ENCODE assay signal across 14 mouse cellular contexts in genomic region chr7:109826911-109827310, GRCm38 (mm10). TPM values are rescaled to one million over a fixed set of nuclear protein-coding genes. Genes with fewer than 3 reads are reported as not detected.
DNase-seq lines count a peak whose midpoint lies in the region; ATAC-seq and TF ChIP-seq lines count a peak whose summit lies in the region.
"Had no signal": no experiment of that assay in that cellular context is flagged by ENCODE, and none has a peak within 500 bp of the region (broad histone marks: within the 10 kb centered on the region; RNA-seq: fewer than 3 reads in every experiment).

No protein-coding gene starts in this region.

- H3K4me3 ChIP-seq in heart, adult 2 months: no peak overlapping the region
- no peak overlapping the region for H3K4me3 ChIP-seq in lung, embryonic 14.5 days (ENCODE audit: low read depth, low read length)
- no peak overlapping the region for H3K4me3 ChIP-seq in midbrain, embryonic 10.5 days
- H3K4me3 ChIP-seq: forebrain, embryonic 13.5 days; hindbrain, embryonic 13.5 days; liver, embryonic 12.5 days had no signal

- H3K9me3 ChIP-seq in lung, embryonic 14.5 days (ENCODE audit: low read depth, low read length): no peaks in the 10 kb centered on the region
- H3K9me3 ChIP-seq in midbrain, embryonic 10.5 days (replicated peaks): no peaks in the 10 kb centered on the region
- H3K9me3 ChIP-seq: forebrain, embryonic 13.5 days; hindbrain, embryonic 13.5 days; liver, embryonic 12.5 days had no signal

- no peaks in the 10 kb centered on the region for H3K27me3 ChIP-seq in heart, adult 2 months (ENCODE audit: control insufficient read depth, insufficient read depth, low read length)
- H3K27me3 ChIP-seq in lung, embryonic 14.5 days (ENCODE audit: insufficient read depth, low read length): no peaks in the 10 kb centered on the region
- peaks cover 21% of the 10 kb centered on the region; the same call in 1 of the 2 replicates for H3K27me3 ChIP-seq in midbrain, embryonic 10.5 days (ENCODE audit: low read depth, poor library complexity, severe bottlenecking)
- H3K27me3 ChIP-seq: hindbrain, embryonic 13.5 days had no signal

- intact Hi-C loops in heart, adult 2 months (cut with DNase I): no loop called here

- DNase-seq in heart, adult 2 months: no peak
- DNase-seq in heart, adult 9 months (ENCODE audit: low spot score in 2 of 2): no peak
- DNase-seq in ovary, postnatal 36 days (ENCODE audit: low spot score): peak; percentile 65
- DNase-seq in ovary, postnatal 10 days (ENCODE audit: low spot score): no peak
- DNase-seq in lung, embryonic 14.5 days: peak; percentile 65
- peak; percentile 51 for DNase-seq in testis, postnatal 10 days (ENCODE audit: low spot score)
- no peak for DNase-seq in spleen, postnatal 4 days (ENCODE audit: low spot score in 2 of 2)
- DNase-seq in midbrain, embryonic 10.5 days (ENCODE audit: low spot score): no peak
- DNase-seq: cerebellum, adult 9-10 months had no signal

- H3K4me1 ChIP-seq in heart, adult 2 months (ENCODE audit: control insufficient read depth, insufficient read depth, low read length): no peaks in the 10 kb centered on the region
- H3K4me1 ChIP-seq in lung, embryonic 14.5 days (ENCODE audit: insufficient read depth): 0 out of 2 replicates have a peak, but pooled peaks cover 4% of the 10 kb centered on the region
- no peaks in the 10 kb centered on the region for H3K4me1 ChIP-seq in midbrain, embryonic 10.5 days
- H3K4me1 ChIP-seq: forebrain, embryonic 13.5 days; hindbrain, embryonic 13.5 days; liver, embryonic 12.5 days had no signal

- TF ChIP-seq POLR2A in heart, adult 2 months (IDR thresholded peaks at IDR 0.05; ENCODE audit: insufficient read depth, low read depth, low read length): no peak

- no peak overlapping the region; the same call in 1 of the 2 replicates for H3K27ac ChIP-seq in heart, adult 2 months
- H3K27ac ChIP-seq in lung, embryonic 14.5 days (ENCODE audit: low read depth): no peak overlapping the region
- no peak overlapping the region for H3K27ac ChIP-seq in midbrain, embryonic 10.5 days (replicated peaks)
- H3K27ac ChIP-seq: forebrain, embryonic 13.5 days; hindbrain, embryonic 13.5 days; liver, embryonic 12.5 days had no signal

- no peak overlapping the region for H3K9ac ChIP-seq in heart, adult 2 months (ENCODE audit: low read depth, low read length)
- no peak overlapping the region for H3K9ac ChIP-seq in lung, embryonic 14.5 days
- H3K9ac ChIP-seq: forebrain, embryonic 13.5 days; hindbrain, embryonic 13.5 days; liver, embryonic 12.5 days had no signal

- peak; percentile 29; the same call in 1 of the 2 replicates for ATAC-seq in lung, embryonic 14.5 days (ENCODE audit: insufficient read depth)
- ATAC-seq: forebrain, embryonic 13.5 days; intestine, embryonic 16.5 days; liver, embryonic 12.5 days had no signal

- TF ChIP-seq EP300 in heart, adult 2 months (IDR thresholded peaks at IDR 0.05; ENCODE audit: insufficient read depth, low read depth, low read length): 0 out of 2 replicates have a peak, but pooled peaks have one; percentile 13

- H3K36me3 ChIP-seq in heart, adult 2 months (ENCODE audit: control insufficient read depth, insufficient read depth, low read length): no peaks in the 10 kb centered on the region
- no peaks in the 10 kb centered on the region for H3K36me3 ChIP-seq in lung, embryonic 14.5 days (ENCODE audit: insufficient read depth)
- H3K36me3 ChIP-seq in midbrain, embryonic 10.5 days: peaks cover 1% of the 10 kb centered on the region; the same call in 1 of the 2 replicates
- H3K36me3 ChIP-seq: hindbrain, embryonic 13.5 days; liver, embryonic 12.5 days had no signal

- TF ChIP-seq CTCF in heart, adult 2 months (IDR thresholded peaks at IDR 0.05): no peak
- TF ChIP-seq CTCF in lung, embryonic 14.5 days (IDR thresholded peaks at IDR 0.05; ENCODE audit: low read depth): no peak

- 46% methylated on average over 8 of the region's 8 CpGs for WGBS in heart, adult 2 months
- WGBS in lung, embryonic 14.5 days: 45% methylated on average over 8 of the region's 8 CpGs
- 96% methylated on average over 8 of the region's 8 CpGs for WGBS in midbrain, embryonic 10.5 days

- H3K4me2 ChIP-seq in lung, embryonic 14.5 days: no peak overlapping the region
- H3K4me2 ChIP-seq: forebrain, embryonic 13.5 days; hindbrain, embryonic 13.5 days; liver, embryonic 12.5 days had no signal

- H3K79me2 ChIP-seq in heart, adult 2 months (replicated peaks; ENCODE audit: control insufficient read depth, insufficient read depth, low read length): no peaks in the 10 kb centered on the region

RNA-seq across cellular contexts. Expression of gene Scube2, which starts 38.6 kb away (rescaled TPM):
- 10 to 100 TPM; 21.0 to 22.1 TPM for total RNA-seq in heart, adult 2 months (2021)
- 14.1 and 26.0 TPM in 2 replicates for polyA plus RNA-seq in heart, adult 2 months (2012; rRNA removed)
- polyA plus RNA-seq in lung, embryonic 14.5 days (2014; fragmentation: Nextera tagmentation; extraction: Ambion mirVana): 1.3 and 2.0 TPM in 2 replicates
- polyA plus RNA-seq in midbrain, embryonic 10.5 days (2016; fragmentation: Nextera tagmentation; extraction: Ambion mirVana): 3.8 and 6.7 TPM in 2 replicates
- total RNA-seq: megakaryocyte progenitor cell, adult 5-6 weeks had no signal

RNA-seq across cellular contexts. Expression of gene Nrip3, which starts 45.1 kb away (rescaled TPM):
- total RNA-seq in heart, adult 2 months (2021): under 1 TPM; 0.05 to 0.36 TPM
- polyA plus RNA-seq in heart, adult 2 months (2012; rRNA removed): 0.10 and 0.15 TPM in 2 replicates
- 0.32 and 0.72 TPM in 2 replicates for polyA plus RNA-seq in lung, embryonic 14.5 days (2014; fragmentation: Nextera tagmentation; extraction: Ambion mirVana)
- 1.5 and 2.0 TPM in 2 replicates for polyA plus RNA-seq in midbrain, embryonic 10.5 days (2016; fragmentation: Nextera tagmentation; extraction: Ambion mirVana)

Comparison
In these comparisons a context has a peak if more than half of its experiments do, and no peak if none do; other contexts are left out.
1. DNase-seq: peak in ovary, postnatal 36 days (single experiment), lung, embryonic 14.5 days (single experiment) and testis, postnatal 10 days (single experiment); none in heart, adult 2 months (0 of 2), heart, adult 9 months (0 of 2), ovary, postnatal 10 days (single experiment), spleen, postnatal 4 days (0 of 2) and midbrain, embryonic 10.5 days (single experiment).